Mouse (Mus musculus) limb, embryonic 15.5 days (tissue): ENCODE measurements around the gene Mef2b. TPM values are rescaled to one million over a fixed set of nuclear protein-coding genes. Genes with fewer than 3 reads are reported as not detected.

Source experiments
- ATAC-seq: fragments of 200-750 bp; cut with Nextera tagmentation; 2 replicates; pipeline ENCODE4 v1.8.0; 2017; ENCODE audit warnings: low read depth, moderate TSS enrichment; ENCODE audit not compliant: insufficient number of reproducible peaks, low FRiP score, low TSS enrichment
- H3K27ac ChIP-seq: fragments of 300-500 bp; sonication (generic); 2 replicates; pipeline ENCODE4 v1.5.1; 2015; ENCODE audit warnings: moderate library complexity, mild to moderate bottlenecking, inconsistent platforms
- H3K27me3 ChIP-seq: fragments of 300-500 bp; sonication (generic); 2 replicates; pipeline ENCODE4 v1.6.1; 2015; ENCODE audit warnings: inconsistent platforms
- H3K36me3 ChIP-seq: fragments of 300-500 bp; sonication (generic); 2 replicates; pipeline ENCODE4 v1.6.1; 2015; ENCODE audit warnings: inconsistent platforms
- H3K4me1 ChIP-seq: fragments of 300-500 bp; sonication (generic); 2 replicates; pipeline ENCODE4 v1.6.1; 2015; ENCODE audit warnings: inconsistent platforms
- H3K4me2 ChIP-seq: fragments of 300-500 bp; sonication (generic); 2 replicates; pipeline ENCODE4 v1.6.1; 2015; ENCODE audit warnings: mild to moderate bottlenecking, inconsistent platforms
- H3K4me3 ChIP-seq: fragments of 300-500 bp; sonication (generic); 2 replicates; pipeline ENCODE4 v1.5.1; 2015; ENCODE audit warnings: mild to moderate bottlenecking, inconsistent platforms
- H3K9ac ChIP-seq: fragments of 300-500 bp; sonication (generic); 2 replicates; pipeline ENCODE4 v1.6.1; 2015; ENCODE audit warnings: inconsistent platforms
- H3K9me3 ChIP-seq: fragments of 300-500 bp; sonication (generic); 2 replicates; pipeline ENCODE4 v1.6.1; 2016; ENCODE audit warnings: inconsistent platforms
- WGBS: fragments of 180-500 bp; shearing (Covaris S2); methylation state at CpG from one replicate; pipeline ENCODE4 v1.1.7; 2015; 5-methylcytosine and 5-hydroxymethylcytosine counted together
- polyA plus RNA-seq: library from polyadenylated mRNA; unstranded; fragments of >200 nt; fragmentation: Nextera tagmentation; extraction: Ambion mirVana; gene quantifications from 2 replicates; pipeline ENCODE4 v1.2.1, GENCODE M21; 2015

Mef2b gene
- polyA plus RNA-seq, 1 experiment from 2014 or later, result 0.19 TPM

GRCm38 (mm10) chr8:70137890-70138289, 1.6 kb upstream of the Mef2b start:
- ATAC-seq, result no peak
- H3K27ac ChIP-seq, result no peak overlapping the region
- H3K4me2 ChIP-seq, result peak overlapping the region; percentile 57
- peaks cover 44% of the 10 kb centered on the region for H3K36me3 ChIP-seq
- H3K4me3 ChIP-seq, result peak overlapping the region; percentile 86
- 72% methylated on average over 4 of the region's 4 CpGs for WGBS
- H3K27me3 ChIP-seq, result no peaks in the 10 kb centered on the region
- no peaks in the 10 kb centered on the region for H3K9me3 ChIP-seq
- peaks cover 24% of the 10 kb centered on the region for H3K4me1 ChIP-seq
- H3K9ac ChIP-seq, result no peak overlapping the region

GRCm38 (mm10) chr8:70139981-70140380, 470 bp downstream of the Mef2b start:
- Histone ChIP-seq H3K9me3 (no peaks in the 10 kb centered on the region), H3K36me3 (peaks cover 41% of the 10 kb centered on the region), H3K9ac (peak overlapping the region; percentile 80), H3K4me2 (peak overlapping the region; percentile 65), H3K27me3 (no peaks in the 10 kb centered on the region), H3K4me3 (peak overlapping the region; percentile 86), H3K4me1 (peaks cover 21% of the 10 kb centered on the region), H3K27ac (peak overlapping the region; percentile 91)
- no peak for ATAC-seq
- 7% methylated on average over 9 of the region's 9 CpGs for WGBS

GRCm38 (mm10) chr8:70147678-70148607, 8.4 kb downstream of the Mef2b start:
- 89% methylated on average over 7 of the region's 7 CpGs for WGBS
- Histone ChIP-seq H3K9ac (no peak overlapping the region), H3K27ac (no peak overlapping the region)

GRCm38 (mm10) chr8:70150158-70150557, 10.6 kb downstream of the Mef2b start:
- no peaks in the 10 kb centered on the region for H3K9me3 ChIP-seq
- H3K27me3 ChIP-seq, result no peaks in the 10 kb centered on the region; the same call in 1 of the 2 replicates
- H3K4me2 ChIP-seq, result peak overlapping the region; percentile 11; the same call in 1 of the 2 replicates
- H3K27ac ChIP-seq, result no peak overlapping the region
- H3K4me1 ChIP-seq, result peaks cover 13% of the 10 kb centered on the region
- ATAC-seq, result no peak
- H3K9ac ChIP-seq, result no peak overlapping the region
- WGBS, result 15% methylated on average over 13 of the region's 13 CpGs
- H3K4me3 ChIP-seq, result no peak overlapping the region
- H3K36me3 ChIP-seq, result peaks cover 26% of the 10 kb centered on the region

More at GRCm38 (mm10) chr8:70147678-70148607, 8.4 kb downstream of the Mef2b start:
- no peak for ATAC-seq
- Histone ChIP-seq H3K4me1 (peaks cover 13% of the 10 kb centered on the region), H3K27me3 (no peaks in the 10 kb centered on the region; the same call in 1 of the 2 replicates), H3K4me2 (no peak overlapping the region), H3K4me3 (no peak overlapping the region), H3K36me3 (peaks cover 44% of the 10 kb centered on the region), H3K9me3 (no peaks in the 10 kb centered on the region)

DNA sequence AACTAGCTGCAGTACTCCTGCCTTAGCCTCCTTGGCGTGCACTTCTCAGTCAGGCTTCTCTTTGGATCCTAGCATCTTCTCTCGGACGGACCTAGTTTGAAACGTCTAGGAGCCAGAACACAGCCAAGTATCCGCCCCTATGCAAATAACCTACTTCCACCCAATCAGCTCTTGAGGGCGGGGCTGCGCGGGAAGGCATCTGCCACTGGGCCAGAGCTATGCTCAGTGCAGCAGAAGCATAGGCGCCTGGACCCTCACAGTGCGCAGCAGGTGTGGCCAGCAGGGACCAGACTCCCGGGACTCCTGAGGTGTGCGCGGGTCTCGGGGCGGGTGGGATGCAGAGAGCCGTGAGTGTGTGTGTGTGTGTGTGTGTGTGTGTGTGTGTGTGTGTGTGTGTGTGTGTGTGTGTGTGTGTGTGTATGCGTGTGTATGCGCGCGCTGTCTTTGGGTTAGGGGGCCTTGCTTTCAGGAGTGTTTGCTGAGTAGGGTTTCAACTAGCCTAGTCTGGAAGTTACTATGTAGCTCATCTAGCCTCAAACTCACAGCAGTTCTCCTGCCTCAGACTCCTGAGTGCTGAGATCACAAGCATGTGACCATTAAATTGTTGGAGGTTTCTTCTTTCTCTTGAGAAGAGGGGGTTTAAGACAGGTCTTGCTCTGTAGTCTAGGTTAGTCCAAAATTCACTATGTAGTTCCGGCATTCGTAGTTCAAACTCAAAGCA, 13.2 kb downstream of the Mef2b start:
- 12% methylated on average over 22 of the region's 22 CpGs for WGBS
- no peaks in the 10 kb centered on the region for H3K9me3 ChIP-seq
- H3K4me3 ChIP-seq, result peak overlapping the region; percentile 16; the same call in 1 of the 2 replicates
- H3K4me2 ChIP-seq, result peak overlapping the region; percentile 38
- no peak overlapping the region; the same call in 1 of the 2 replicates for H3K27ac ChIP-seq
- ATAC-seq, result peak; percentile 85
- H3K27me3 ChIP-seq, result no peaks in the 10 kb centered on the region; the same call in 1 of the 2 replicates
- H3K9ac ChIP-seq, result no peak overlapping the region
- H3K4me1 ChIP-seq, result peaks cover 15% of the 10 kb centered on the region
- H3K36me3 ChIP-seq, result peaks cover under 1% of the 10 kb centered on the region; the same call in 1 of the 2 replicates

DNA sequence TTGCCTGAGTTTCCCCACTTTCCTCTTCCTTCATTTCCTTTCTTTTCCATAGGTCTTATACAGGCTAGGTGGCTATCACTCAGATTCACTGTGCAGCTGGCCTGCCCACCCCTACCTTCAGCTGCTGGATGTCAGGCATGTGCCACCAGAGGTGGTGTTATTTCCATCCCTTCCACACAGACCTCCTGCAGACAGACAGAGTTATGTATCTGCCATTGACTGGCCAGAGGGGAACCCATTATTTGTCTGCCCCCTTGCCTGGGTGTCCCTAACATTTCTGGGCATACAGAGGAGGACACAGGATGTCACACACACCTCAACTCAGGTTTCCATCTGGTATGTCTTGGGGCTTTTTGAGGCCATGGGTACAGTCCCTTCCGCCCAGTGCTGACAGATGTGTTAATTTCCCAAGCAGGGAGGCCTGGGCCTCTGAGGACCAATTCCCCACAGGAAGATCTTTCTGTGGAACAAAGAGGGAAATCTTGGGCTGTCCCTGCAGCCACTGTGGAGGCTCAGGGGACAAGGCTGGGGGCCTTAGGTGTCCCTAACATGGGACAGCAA, 17.8 kb downstream of the Mef2b start:
- Histone ChIP-seq H3K4me1 (peaks cover 20% of the 10 kb centered on the region), H3K27me3 (no peaks in the 10 kb centered on the region; the same call in 1 of the 2 replicates), H3K9ac (no peak overlapping the region), H3K27ac (no peak overlapping the region), H3K9me3 (no peaks in the 10 kb centered on the region), H3K4me3 (no peak overlapping the region), H3K36me3 (no peaks in the 10 kb centered on the region), H3K4me2 (no peak overlapping the region)
- 94% methylated on average over 1 of the region's 1 CpGs for WGBS
- no peak for ATAC-seq

DNA sequence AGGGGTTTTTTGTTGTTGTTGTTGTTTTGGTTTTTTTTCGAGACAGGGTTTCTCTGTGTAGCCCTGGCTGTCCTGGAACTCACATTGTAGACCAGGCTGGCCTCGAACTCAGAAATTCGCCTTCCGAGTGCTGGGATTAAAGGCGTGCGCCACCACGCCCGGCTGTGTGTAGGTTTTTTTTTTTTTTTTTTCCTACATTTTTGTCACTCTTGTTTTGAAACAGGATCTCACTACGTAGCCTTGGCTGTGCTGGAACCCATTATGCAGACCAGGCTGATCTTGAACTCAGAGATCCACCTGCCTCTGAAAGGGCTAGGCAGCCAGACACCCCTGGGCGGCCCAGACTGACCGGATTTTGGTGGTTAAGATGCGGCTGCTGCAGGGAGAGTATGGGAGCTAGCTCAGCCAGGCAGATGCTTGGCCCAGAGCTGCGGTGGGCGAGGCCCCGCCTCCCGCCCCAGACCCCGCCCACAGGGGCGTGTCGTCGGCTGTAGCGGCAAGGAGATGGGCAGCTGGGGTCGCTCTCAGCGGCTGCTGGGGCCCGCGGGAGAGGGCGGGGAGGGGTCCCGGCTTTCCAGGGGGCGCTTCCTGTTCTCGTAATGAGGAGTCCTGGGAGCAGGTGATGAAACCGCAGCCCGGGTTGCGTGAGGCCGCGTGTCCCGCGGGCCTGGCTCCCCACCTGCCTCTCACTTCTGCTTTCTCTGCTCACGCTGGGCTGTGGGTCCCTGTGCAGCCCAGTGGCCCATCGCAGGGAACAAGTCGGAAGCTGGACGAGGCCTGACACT, 18.8 kb downstream of the Mef2b start:
- peaks cover 14% of the 10 kb centered on the region for H3K4me1 ChIP-seq
- peak overlapping the region; percentile 51 for H3K4me3 ChIP-seq
- no peaks in the 10 kb centered on the region for H3K36me3 ChIP-seq
- H3K27me3 ChIP-seq, result no peaks in the 10 kb centered on the region; the same call in 1 of the 2 replicates
- WGBS, result 10% methylated on average over 35 of the region's 40 CpGs
- H3K27ac ChIP-seq, result no peak overlapping the region
- ATAC-seq, result peak; percentile 84
- H3K9ac ChIP-seq, result no peak overlapping the region
- H3K4me2 ChIP-seq, result peak overlapping the region; percentile 82
- no peaks in the 10 kb centered on the region for H3K9me3 ChIP-seq

DNA sequence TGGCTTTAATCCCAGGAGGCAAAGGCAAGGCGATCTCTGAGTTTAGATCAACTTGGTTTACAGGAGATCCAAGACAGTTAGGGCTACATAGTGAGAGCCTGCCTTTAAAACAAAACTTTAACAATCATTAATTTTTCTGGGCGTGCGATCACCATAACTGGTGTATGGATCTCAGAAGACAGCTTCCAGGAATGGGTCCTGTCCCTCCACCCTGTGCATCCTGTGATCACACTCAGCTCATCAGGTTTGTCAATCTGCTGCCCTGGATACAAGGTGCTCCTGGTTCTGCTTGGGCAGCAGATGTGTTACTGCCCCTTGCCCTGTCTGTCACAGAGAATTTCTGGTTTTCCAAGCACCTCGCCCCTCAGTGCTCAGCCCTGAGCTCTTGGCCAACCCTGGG, 19.7 kb downstream of the Mef2b start:
- Histone ChIP-seq H3K4me3 (no peak overlapping the region), H3K9ac (no peak overlapping the region), H3K4me2 (no peak overlapping the region), H3K4me1 (peaks cover 14% of the 10 kb centered on the region), H3K27ac (no peak overlapping the region), H3K36me3 (no peaks in the 10 kb centered on the region), H3K9me3 (no peaks in the 10 kb centered on the region), H3K27me3 (peaks cover 5% of the 10 kb centered on the region; the same call in 1 of the 2 replicates)
- WGBS, result 79% methylated on average over 4 of the region's 4 CpGs
- ATAC-seq, result no peak

DNA sequence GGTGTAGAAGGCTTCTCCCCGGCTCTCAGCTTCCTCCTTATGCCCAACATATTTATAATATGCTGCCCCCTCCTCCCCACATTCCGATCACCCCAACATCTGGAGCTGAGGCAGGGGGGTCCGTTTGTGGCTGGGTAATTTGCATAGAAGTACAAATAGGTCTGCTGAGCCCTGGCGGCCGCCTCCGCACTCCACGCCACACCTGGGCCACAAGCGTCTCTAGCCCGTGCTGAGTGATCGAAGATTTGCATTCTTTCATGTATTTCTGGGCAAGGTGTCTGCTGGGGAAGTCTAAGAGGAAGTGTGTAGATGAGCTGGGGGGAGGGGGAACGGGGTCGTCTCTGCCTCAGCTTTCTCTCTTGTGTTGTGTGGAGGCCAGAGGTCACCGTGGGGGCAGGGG, 20.5 kb downstream of the Mef2b start:
- Histone ChIP-seq H3K9me3 (no peaks in the 10 kb centered on the region), H3K27ac (no peak overlapping the region), H3K36me3 (no peaks in the 10 kb centered on the region), H3K4me2 (no peak overlapping the region), H3K4me1 (peaks cover 14% of the 10 kb centered on the region), H3K9ac (no peak overlapping the region), H3K4me3 (no peak overlapping the region), H3K27me3 (peaks cover 8% of the 10 kb centered on the region)
- WGBS, result 64% methylated on average over 13 of the region's 13 CpGs
- no peak for ATAC-seq

GRCm38 (mm10) chr8:70163316-70163715, 23.8 kb downstream of the Mef2b start:
- no peaks in the 10 kb centered on the region for H3K36me3 ChIP-seq
- peaks cover 13% of the 10 kb centered on the region for H3K4me1 ChIP-seq
- no peak overlapping the region for H3K9ac ChIP-seq
- no peak overlapping the region for H3K27ac ChIP-seq
- ATAC-seq, result no peak
- WGBS, result 70% methylated on average over 3 of the region's 3 CpGs
- peaks cover 23% of the 10 kb centered on the region for H3K27me3 ChIP-seq
- no peak overlapping the region for H3K4me3 ChIP-seq
- no peak overlapping the region for H3K4me2 ChIP-seq
- H3K9me3 ChIP-seq, result no peaks in the 10 kb centered on the region

DNA sequence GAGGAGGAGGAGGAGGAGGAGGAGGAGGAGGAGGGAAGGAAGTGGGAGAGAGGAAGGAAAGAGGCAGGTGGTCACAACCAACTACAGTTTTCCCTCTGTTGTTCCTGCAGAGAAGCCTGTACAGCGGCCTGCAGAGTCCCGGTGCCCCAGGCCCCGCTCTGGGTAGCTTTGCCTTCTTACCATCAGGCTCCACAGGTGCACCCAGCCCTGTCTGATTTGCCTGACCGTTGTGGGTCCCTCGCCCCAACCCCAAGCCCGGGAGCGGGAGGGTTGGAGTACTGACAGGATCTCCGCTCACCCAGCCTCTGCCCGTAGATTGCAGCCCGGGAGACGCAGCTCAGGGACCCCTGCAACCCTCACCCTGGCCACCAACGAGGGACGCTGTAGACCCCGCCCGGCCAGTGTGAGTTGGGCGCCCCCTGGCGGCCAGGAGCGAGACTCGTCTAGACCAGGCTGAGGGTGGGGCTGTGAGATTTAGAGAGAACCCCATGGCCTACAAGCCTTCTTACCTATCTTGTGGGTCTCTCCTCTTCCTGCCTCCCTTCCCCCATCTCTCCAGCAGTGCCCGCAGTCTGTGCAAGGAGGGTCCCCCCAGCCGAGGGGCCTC, 27.1 kb downstream of the Mef2b start:
- WGBS, result 3% methylated on average over 21 of the region's 21 CpGs
- H3K27ac ChIP-seq, result no peak overlapping the region
- H3K9me3 ChIP-seq, result no peaks in the 10 kb centered on the region
- peak overlapping the region; percentile 25 for H3K4me3 ChIP-seq
- no peaks in the 10 kb centered on the region for H3K36me3 ChIP-seq
- H3K4me2 ChIP-seq, result peak overlapping the region; percentile 51
- H3K27me3 ChIP-seq, result peaks cover 23% of the 10 kb centered on the region
- no peak overlapping the region for H3K9ac ChIP-seq
- H3K4me1 ChIP-seq, result peaks cover 10% of the 10 kb centered on the region; the same call in 1 of the 2 replicates
- ATAC-seq, result peak; percentile 70; the same call in 1 of the 2 replicates
